Mouse (Mus musculus) kidney, postnatal 4 days (tissue): ENCODE data around the gene Cenpp.

Experiments used
- DNase-seq, 2 experiments: peaks; one replicate each; pipeline ENCODE4 v3.0.0; 2021; ENCODE audit warnings: mixed read lengths in 2 of 2

The Cenpp gene

GRCm38 (mm10) chr13:49652481-49653179 lies at the start of gene Cenpp, which contains the start of gene Nol8:
Cenpp (minus strand) TSS chr13:49652785.
Nol8 (plus strand) TSS chr13:49653078.
- peak; percentile 100 for DNase-seq

GRCm38 (mm10) chr13:49691056-49691455 lies 38.5 kb upstream of the Cenpp start:
- no peak for DNase-seq

- DNase-seq, result no peak
Observed at GRCm38 (mm10) chr13:49684266-49684665, 31.7 kb upstream of the Cenpp start.

DNA sequence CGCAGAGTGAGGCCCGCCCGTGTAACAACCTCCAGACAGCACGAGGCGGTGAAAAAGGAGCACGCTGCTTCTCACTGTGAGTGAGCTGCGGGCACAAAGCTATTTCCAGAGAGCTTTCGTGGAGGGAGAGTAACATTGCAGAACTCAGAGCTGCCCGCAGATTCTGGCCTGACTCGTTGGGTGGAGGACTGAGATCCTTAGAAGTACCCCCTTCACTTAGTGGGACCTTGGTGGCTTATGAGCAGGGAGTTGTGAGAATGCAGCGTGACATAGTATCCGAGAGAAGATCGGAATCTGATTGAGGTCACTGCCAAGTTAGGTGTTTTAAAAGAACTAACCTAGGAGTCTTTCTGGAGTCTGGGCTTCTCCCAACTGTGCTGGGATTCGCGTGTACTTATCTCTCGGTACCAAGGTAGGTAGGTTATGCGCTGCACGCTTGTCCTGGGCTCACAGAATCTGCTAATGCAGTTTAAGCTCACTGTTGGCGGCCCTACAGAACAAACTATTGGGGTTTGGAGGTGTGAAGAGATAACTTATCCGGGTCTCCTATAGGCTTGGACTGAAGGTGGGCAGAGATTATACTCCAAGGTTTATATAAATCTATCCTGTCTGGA lies 29.8 kb upstream of the Cenpp start:
- DNase-seq, result no peak

DNA sequence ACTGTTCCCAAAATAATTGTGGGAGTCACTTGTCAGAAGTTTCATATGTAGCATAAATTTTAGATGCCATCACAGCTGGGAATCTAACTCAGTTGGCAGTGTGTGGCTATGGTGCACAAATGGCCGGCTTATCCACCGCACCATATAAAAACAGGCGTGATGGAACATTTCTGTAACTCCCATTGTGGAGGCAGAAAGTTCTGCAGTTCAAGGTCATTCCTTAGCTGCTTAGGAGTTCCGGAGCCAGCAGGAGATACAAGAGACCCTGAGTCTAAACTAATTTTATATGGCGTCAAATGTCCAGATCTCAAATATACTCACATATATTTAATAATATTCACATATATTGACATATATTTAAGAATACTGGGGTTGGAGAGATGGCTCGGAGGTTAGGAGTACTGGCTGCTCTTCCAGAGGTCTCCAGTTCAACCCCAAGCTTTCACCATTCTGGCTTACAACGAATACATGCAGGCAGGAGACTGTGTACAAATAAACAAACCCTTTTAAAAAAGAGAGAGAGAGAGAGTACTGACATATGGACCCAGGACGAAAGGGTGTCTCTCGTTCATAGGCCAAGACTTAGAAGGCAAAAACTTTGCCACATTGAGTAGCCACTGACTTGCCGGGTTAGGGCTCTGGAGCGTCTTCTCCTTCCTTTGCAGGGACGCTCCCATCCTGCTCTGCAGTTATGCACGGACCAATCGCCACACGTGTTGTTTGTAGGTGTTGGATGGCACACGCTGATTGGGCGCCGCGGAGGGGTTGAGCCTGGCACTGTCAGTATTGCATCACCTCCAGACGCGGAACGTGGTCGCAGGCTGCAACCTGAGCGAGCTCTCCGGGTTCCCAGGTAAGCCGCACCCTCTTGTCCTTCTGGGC lies 29.0 kb upstream of the Cenpp start, which contains the start of gene Iars:
Gene Iars (plus strand): TSS at position 750 of the 882 bp plus-strand sequence.
- DNase-seq, result peak; percentile 99

DNA sequence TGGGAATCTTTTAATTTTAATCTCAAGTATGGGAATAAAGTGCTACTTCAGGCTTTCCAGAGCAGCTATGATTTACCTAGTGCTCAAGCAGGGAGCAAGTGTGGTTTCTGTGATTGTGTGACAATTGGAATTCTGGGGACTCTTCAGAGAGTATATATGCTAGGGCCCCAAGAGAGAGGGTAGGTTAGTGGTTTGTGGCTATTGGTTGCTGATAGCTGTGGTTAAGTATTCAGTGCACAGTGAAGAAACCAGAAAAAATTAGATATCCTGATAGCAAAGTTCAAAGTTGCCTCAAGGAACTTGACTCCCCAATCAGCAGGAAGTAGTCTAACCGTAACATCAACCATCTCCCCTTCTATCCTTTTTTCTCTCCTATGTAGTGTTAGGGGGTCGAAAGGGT lies 25.2 kb upstream of the Cenpp start:
- DNase-seq, result no peak

DNA sequence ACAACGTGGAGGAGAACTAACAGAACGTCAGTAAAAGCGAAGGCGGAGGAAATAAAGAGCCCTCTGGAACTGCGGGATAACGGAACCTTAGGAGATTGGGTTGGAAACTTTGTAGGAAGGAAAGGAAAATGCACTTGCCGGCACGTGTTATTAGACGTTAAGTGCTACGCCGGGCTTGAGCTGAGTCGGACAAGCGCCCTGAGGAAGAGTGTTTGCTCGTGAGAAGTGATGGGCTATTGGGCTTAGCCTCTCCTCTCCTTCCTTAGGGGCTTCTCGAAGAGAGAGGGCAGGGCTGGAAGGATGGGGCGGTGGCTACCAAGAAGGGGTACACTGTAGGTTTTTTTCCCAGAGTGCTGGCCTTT lies 576 bp upstream of the Cenpp start:
- DNase-seq, result peak in 1 of 2 experiments; percentile 62

DNA sequence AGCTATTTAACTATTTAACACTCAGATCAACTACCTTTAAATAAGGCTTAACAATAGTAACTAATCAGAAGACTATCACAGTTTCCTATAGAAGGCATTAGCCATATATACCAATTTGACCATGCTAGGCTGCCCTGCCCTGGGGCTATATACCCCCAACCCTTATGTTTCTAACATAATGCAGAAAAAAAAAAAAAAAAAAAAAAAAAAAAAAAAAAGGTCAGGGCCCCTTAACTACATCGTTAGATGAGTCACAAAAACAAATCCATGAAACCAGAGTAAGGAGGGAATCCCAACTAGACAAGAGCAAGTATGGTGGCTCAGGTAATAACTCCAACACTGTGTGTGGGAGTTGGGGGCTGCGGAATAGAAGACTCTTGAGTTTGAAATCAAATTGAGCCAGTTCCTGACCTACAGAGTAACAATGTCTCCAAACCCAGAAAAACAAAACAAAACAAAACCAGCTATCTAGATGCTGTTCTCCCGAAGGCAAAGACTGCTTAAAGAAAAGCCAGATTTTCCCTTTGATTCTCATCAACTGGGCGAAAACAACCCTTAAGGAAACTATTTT lies 719 bp downstream of the Cenpp start:
- DNase-seq, result no peak

DNA sequence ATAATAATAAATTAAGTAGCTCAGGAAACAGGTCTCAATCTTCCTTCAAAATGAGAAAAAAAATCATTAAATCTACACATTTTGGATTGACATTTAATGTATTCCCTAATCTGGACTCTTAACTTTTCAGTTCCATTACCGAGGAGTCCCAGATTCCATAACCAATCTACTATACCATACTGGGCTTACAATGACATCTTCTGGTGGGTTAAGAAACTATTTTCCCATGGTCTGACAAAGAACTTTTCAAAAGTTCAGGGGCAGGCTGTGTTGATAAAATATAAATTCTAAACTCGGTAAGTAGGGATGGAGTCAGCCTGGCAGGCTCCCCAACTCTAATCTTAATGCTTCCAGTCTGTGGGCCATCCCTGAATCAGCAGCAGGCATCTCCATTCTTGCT lies 1.4 kb downstream of the Cenpp start:
- DNase-seq, result no peak

DNA sequence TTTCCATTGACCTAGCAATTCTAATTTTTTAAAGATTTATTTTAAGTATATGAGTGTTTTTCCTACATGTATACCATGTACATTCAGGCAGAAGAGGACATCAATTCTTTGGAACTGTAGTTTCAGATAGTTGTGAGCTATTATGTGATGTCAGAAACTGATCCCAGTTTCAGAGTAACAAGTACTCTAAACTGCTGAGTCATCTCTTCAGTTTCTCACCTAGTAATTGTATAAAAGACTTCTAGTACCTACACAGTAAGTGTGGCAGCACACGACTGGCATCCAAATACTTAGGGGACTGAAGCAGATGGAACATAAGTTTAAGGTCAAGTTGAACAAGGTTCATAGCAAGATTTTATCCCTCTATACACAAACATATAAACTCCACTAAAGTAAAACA lies 6.6 kb downstream of the Cenpp start:
- DNase-seq, result no peak

DNA sequence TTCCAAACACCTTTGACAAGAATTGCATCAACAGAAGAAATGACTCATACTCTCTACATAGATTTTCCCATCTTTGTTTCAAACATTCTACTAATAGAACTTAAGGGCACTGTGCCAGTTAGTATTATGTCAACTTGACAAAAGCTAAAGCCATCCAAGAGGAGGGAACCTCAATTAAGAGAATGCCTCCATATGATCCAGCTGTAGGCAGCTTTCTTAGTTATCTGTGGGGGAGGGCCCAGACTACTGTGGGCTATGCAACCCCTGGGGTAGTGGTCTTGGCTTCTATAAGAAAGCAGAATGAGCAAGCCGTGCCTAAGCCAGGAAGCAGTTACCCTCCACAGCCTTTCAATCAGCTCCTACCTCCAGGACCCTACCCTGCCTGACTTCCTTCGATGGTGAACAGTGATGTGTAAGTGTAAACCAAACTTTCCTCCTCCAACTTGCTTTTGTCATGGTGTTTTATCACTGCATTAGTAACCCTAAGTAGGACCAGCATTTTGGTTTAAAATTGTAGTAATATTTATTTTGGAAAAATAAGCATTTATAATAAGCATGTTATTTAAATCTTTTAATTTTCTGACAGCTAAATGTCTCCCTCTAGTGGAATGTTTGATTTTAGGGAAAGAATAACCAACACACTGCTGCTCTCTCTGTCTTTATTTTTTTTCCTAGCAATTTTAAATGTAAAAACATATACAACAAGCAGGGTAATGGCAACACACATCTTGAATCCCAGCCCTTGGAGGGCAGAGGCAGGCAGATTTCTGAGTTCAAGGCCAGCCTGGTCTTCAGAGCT lies 7.7 kb downstream of the Cenpp start:
- DNase-seq, result peak in 1 of 2 experiments; percentile 8

DNA sequence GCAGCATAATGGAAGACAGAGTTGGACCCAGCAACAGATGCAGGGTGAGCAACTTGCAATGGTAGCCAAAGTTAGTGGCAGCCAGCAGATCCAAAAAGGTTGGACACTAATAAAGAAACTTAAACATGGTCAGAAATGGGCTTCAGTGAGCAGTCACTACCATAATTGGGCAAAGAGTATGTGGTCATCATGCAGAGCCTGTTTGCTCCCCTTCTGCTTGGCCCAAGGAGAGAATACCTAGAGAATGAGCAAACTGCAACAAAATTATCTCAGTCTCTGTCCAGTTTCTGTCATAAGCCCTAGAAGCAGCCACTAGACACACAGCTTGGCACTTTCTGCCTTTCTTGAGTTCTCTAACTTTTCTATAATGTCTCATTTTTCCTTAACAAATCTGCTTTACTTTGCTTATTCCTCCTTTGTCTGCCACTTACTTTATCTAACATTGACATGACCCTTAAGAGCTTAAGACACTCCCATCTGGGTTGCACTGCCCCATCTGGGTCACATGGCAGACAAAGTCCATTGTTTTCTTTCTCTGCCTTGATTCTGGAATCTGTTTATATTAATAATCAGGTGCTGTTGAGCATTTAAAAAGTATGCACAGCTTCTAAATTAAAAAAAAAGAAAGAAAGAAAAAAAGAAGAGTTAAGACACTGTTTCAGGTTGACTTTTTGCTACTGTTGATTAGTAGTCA lies 8.8 kb downstream of the Cenpp start:
- no peak for DNase-seq

DNA sequence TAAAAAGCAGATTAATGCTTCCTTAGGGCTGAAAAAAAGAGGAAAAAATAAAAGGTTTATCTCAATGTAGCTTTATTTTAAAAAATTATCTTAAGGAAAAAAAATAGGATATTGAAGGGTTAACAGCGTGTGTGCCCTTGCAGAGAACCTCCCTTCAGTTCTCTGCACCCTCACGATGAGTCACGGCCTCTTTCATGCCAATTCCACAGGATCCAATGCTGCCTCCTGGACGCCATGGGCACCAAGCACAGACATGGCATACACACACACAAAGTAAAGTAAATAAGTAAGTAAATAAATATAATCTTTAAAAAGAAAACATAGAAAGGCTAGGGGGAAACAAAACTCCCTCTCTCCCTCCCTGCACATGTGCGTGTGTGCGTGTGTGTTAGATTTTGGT lies 9.9 kb downstream of the Cenpp start:
- DNase-seq, result no peak

DNA sequence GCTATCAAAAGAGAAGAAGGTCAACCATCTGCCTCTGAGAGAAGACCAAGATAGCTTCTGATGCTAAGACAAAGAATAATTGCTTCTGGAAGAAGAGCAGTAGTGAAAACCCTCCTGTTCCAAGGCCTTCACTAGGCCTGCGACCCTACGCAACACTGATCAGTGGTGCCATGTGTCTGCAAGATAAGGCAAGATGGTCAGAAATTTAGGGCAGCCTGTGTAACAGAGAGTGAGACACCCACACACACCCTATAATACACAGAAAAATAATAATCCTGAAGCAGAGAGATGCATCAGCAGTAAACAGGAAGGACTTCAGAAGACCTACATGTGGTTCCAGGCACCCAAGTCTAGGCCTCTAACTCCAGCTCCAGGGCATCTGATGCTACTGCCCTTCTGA lies 12.6 kb downstream of the Cenpp start:
- DNase-seq, result no peak

DNA sequence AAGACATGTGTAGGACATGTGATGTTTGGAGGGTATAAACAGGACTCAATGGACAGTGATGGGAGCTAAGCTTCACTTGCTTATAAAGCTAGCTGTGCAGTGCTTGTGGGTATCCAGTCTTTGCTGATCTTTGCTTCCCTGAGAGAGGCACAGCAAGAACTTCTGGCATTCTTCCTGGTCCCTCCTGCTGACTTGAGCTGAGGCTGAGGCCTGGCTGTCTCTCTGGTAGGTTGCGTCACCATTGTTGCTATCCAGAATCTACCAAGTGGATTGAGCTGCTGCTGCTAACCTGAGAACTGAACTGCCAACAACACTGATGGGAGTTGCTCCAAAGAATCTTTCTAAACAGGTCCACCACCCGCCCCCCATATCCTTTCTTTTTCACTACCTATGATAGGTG lies 23.5 kb downstream of the Cenpp start:
- DNase-seq, result no peak

DNA sequence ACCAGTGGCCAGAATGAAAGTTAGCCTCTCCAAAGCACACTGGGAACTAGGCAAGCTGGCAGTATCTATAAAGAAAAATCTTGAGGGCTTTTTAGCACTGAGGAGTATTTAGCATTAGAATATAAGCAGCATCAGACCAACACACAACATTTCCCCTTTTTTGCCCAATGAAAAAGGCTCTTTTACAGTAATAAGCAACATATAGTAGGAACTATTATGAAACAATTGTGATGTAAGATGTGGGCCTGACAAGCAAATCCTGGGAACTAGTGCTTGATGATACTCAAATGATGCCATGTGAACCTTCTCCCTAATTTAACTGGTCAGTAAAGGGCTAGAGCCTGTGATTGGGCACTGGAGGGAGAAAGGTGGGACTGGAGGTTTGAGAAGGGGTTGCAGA lies 24.4 kb downstream of the Cenpp start:
- DNase-seq, result no peak

GRCm38 (mm10) chr13:49623216-49623615 lies 29.4 kb downstream of the Cenpp start:
- no peak for DNase-seq

- DNase-seq, result no peak
Observed at GRCm38 (mm10) chr13:49618365-49618764, 34.2 kb downstream of the Cenpp start.

GRCm38 (mm10) chr13:49617021-49617420 lies 35.6 kb downstream of the Cenpp start:
- no peak for DNase-seq

DNA sequence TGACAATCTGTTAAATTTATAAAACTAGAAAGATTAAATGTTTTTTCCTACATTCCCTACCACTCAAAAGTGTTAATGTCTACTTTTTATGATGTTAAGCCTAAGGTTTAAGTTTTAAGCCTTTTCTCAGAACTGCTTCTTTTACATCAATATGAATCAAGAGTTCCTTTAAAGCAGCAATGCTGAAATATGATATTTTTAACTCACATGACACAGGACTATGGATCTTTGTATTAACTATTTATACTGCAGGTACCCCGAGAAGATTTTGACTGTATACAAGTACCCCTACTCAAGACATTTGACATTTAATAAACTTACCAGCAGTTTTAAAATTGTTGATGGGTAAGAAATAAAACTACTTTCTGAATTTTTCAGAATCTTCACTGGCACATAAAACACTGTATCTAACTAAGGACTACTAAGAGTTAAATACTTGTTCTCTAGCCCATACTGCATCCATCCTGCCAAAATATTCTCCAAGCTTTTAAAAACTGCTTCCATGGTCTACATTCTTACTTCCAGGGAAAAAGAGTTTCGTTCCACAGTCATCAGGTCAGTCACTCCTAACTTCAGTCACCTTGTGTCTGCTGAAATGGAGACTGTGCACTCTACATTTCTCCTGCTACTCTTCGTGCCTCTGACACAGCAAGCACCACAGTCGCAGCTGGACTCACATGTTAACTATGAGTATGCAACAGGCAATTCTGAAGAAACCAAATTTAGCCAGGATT lies 43.8 kb downstream of the Cenpp start:
- no peak for DNase-seq

DNA sequence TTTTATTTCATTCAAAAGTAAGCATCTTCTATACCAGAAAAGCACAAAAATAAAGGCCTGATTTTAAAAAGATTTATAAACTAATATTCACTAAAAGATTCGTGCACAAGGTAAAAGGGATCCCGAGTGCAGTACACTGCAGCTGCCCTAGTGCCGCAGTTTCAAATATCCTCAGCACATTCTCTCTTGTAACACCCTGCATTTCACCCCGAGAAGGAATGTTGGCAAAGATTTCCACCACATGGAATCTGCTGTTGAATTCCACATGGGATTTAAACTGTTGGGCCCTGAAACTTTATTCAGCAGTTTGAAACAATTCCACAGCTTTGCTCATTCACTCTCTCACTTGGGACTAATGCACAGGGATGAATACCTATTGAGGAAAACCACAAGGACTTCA lies 44.9 kb downstream of the Cenpp start, which contains the start of gene Ogn:
Gene Ogn (plus strand): TSS at position 333 of the 400 bp plus-strand sequence.
- DNase-seq, result peak; percentile 12 to 38
